Mouse (Mus musculus): ENCODE measurements around the gene Ndufb5.

GRCm38 (mm10) chr3:32691841-32692240 is 44.9 kb upstream of the Ndufb5 start:
- TF ChIP-seq UBTF (IDR thresholded peaks at IDR 0.05; ENCODE audit: borderline replicate concordance, insufficient read depth, low read depth, low read length) (no peak), GABPA (IDR thresholded peaks at IDR 0.05; ENCODE audit: low read depth, low read length) (no peak), MAZ (IDR thresholded peaks at IDR 0.05; ENCODE audit: low read depth, low read length) (no peak)

All from MEL (cell line).